Mouse (Mus musculus): Measurements from ENCODE around the gene Alpk3. TPM values are rescaled to one million over a fixed set of nuclear protein-coding genes. Genes with fewer than 3 reads are reported as not detected.

Alpk3 gene
- total and polyA plus RNA-seq, 3 experiments: 3.9 to 13.8 (median 7.7) TPM

DNA sequence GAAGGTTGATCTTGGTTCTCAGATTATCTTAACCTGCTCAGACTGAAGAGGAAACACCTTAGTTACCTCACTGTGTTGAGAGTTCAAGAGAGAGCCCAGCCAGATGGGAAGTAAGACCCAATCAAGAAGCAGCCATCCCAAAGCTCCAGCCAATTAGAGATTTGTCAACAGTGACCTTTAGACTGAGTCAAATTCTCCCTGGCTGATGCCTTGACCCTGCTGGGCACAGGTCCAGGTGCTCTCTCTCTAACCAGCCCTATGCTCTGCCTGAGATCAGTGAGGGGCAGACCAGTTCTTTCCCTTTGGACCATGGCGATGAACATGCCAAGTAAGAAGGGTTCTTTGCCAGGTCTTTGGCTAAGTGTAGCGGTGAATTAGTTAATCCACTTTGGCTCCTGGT, 54.3 kb downstream of the Alpk3 start:
- H3K9me3 ChIP-seq (replicated peaks): no peaks in the 10 kb centered on the region
- no peak for ATAC-seq (ENCODE audit: extremely low read depth, insufficient number of reproducible peaks, low FRiP score, poor library complexity, severe bottlenecking)
- H3K4me1 ChIP-seq (ENCODE audit: insufficient read depth, low read depth, low read length): peaks cover 7% of the 10 kb centered on the region; the same call in 1 of the 2 replicates
- DNase-seq (ENCODE audit: low spot score): no peak
- H3K36me3 ChIP-seq (replicated peaks): no peaks in the 10 kb centered on the region
- no peak overlapping the region for H3K4me3 ChIP-seq (ENCODE audit: low read depth, low read length)
- peaks cover 58% of the 10 kb centered on the region for H3K27me3 ChIP-seq (ENCODE audit: insufficient read depth, low read length)
- no peak for TF ChIP-seq CTCF (IDR thresholded peaks at IDR 0.05; ENCODE audit: low read depth, low read length)

DNA sequence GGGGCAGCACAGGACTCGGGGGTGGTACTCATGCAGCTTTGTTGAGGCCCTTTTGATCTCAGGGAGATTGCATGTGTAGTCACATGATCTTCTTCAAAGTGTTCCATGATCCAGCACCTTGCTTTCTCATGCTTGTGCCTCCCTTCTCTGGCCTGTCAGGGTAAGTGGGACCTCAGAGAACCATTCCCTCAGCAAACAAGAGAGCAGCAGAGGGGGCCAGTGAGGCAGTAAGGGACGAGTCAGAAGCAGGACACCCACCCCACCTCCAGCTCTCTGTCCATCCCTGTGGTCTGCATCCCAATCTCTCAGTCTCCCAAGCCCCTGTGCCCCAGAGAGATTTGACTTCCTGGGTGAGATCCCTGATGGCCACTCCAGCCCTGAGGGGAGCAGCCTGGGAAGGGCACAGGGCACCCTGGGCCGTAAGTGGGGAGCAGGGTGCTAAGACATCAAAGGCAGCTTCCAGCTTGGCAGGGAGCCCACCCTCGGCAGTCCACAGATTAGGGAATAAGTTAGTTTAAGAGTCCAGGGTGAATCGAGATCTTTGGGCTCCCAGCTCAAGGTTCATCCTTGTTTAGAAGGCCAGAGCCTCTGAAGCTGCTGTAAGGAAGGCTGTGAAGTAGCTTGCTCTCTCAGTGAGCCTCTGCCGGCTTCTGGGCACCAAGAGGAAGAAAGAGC, 55.4 kb downstream of the Alpk3 start:
- H3K27me3 ChIP-seq (ENCODE audit: insufficient read depth, low read length): peaks cover 67% of the 10 kb centered on the region
- peaks cover 7% of the 10 kb centered on the region; the same call in 1 of the 2 replicates for H3K4me1 ChIP-seq (ENCODE audit: insufficient read depth, low read depth, low read length)
- ATAC-seq (ENCODE audit: extremely low read depth, insufficient number of reproducible peaks, low FRiP score, poor library complexity, severe bottlenecking) (no peak), DNase-seq (ENCODE audit: low spot score) (no peak)
- no peaks in the 10 kb centered on the region for H3K36me3 ChIP-seq (replicated peaks)
- no peak overlapping the region for H3K4me3 ChIP-seq (ENCODE audit: low read depth, low read length)
- TF ChIP-seq GATA1 (IDR thresholded peaks at IDR 0.05; ENCODE audit: borderline replicate concordance, low read length): no peak
- TF ChIP-seq POLR2AphosphoS5 (IDR thresholded peaks at IDR 0.05; ENCODE audit: insufficient replicate concordance, low read depth, low read length): no peak
- no peak for TF ChIP-seq CTCF (IDR thresholded peaks at IDR 0.05; ENCODE audit: low read depth, low read length)
- no peak for TF ChIP-seq GATA2 (IDR thresholded peaks at IDR 0.05; ENCODE audit: borderline replicate concordance, low read depth, low read length)
- TF ChIP-seq TAL1 (conservative IDR thresholded peaks at IDR 0.05; ENCODE audit: low read depth, low read length): no peak
- H3K9me3 ChIP-seq (replicated peaks): no peaks in the 10 kb centered on the region

DNA sequence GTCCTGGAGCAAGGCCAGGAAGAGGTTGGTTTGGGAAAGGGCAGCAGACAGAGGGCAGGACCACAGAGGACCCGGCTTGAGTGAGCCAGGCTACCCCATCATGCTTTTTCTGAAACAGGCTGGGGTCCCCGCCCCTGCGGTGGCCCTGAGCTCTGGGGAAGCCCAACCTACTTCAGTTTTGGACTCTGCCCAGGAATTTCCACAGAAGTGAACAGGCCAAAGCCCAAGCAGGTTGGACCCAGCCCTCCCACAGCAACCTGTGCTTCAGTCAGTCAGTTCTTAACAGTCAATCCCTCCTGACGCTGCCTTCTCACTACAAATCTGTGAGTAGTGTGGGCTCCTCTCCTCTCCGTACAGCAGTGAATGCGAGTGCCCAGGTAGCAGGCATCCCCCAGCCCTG, 57.2 kb downstream of the Alpk3 start, which contains the start of gene Slc28a1:
TSS of gene Slc28a1 (plus strand) at position 245 of the 400 bp plus-strand sequence.
- Histone ChIP-seq H3K4me3 (ENCODE audit: low read depth, low read length) (no peak within 1 kb of the TSS), H3K36me3 (replicated peaks) (no peaks in the 10 kb centered on the region), H3K9me3 (replicated peaks) (no peaks in the 10 kb centered on the region), H3K27me3 (ENCODE audit: insufficient read depth, low read length) (peaks cover 67% of the 10 kb centered on the region), H3K4me1 (ENCODE audit: insufficient read depth, low read depth, low read length) (peaks cover 7% of the 10 kb centered on the region; the same call in 1 of the 2 replicates)
- TF ChIP-seq POLR2AphosphoS5 (IDR thresholded peaks at IDR 0.05; ENCODE audit: insufficient replicate concordance, low read depth, low read length): no peak
- no peak for TF ChIP-seq GATA1 (IDR thresholded peaks at IDR 0.05; ENCODE audit: borderline replicate concordance, low read length)
- ATAC-seq (ENCODE audit: extremely low read depth, insufficient number of reproducible peaks, low FRiP score, poor library complexity, severe bottlenecking) (no peak), DNase-seq (ENCODE audit: low spot score) (no peak)

DNA sequence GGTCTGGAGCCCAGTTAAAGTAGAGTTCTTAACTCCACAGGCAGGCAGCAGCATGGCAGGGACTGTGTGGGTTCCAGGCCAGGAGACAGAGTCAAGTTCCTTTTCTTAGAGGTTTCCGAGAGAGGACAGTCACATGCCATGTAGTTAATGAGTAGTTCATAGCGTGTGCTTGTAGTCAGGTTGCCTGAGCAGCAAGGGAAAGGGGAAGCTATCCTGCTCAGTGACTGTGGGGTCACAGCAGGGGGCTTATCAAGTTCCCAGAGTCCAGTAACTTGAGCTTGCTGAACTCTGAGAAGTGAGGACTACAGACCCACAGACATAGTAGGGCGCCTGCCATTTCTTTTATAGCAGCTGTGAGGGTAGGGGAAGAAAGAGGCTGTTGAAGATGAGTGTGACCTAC, 63.7 kb downstream of the Alpk3 start:
- Histone ChIP-seq H3K36me3 (replicated peaks) (no peaks in the 10 kb centered on the region), H3K4me3 (ENCODE audit: low read depth, low read length) (no peak overlapping the region), H3K4me1 (ENCODE audit: insufficient read depth, low read depth, low read length) (peaks cover 28% of the 10 kb centered on the region), H3K27me3 (ENCODE audit: insufficient read depth, low read length) (peaks cover 57% of the 10 kb centered on the region), H3K9me3 (replicated peaks) (no peaks in the 10 kb centered on the region)
- ATAC-seq (ENCODE audit: extremely low read depth, insufficient number of reproducible peaks, low FRiP score, poor library complexity, severe bottlenecking) (no peak), DNase-seq (ENCODE audit: low spot score) (no peak)
- TF ChIP-seq GATA1 (IDR thresholded peaks at IDR 0.05; ENCODE audit: borderline replicate concordance, low read length) (no peak), POLR2AphosphoS5 (IDR thresholded peaks at IDR 0.05; ENCODE audit: insufficient replicate concordance, low read depth, low read length) (no peak), CTCF (IDR thresholded peaks at IDR 0.05; ENCODE audit: low read depth, low read length) (no peak), TAL1 (conservative IDR thresholded peaks at IDR 0.05; ENCODE audit: low read depth, low read length) (no peak), GATA2 (IDR thresholded peaks at IDR 0.05; ENCODE audit: borderline replicate concordance, low read depth, low read length) (no peak)

DNA sequence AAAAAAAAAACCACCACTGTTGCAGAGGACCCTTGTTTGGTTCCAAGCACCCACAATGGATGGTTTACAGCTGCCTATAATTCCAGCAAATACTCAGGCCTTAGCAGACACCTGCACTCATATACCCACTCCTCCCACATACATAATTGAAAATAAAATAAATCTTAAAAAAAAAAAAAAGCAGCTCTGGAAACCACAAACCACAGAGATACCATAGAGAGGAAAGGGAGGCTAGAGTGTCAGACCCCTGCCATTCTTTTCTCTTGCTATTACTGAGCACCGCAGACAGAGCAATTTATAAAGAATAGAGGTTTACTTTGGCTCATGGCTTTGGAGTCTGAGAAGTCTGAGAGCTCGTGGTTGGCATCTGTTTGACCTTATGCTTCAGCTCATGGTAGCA, 65.4 kb downstream of the Alpk3 start:
- peaks cover 28% of the 10 kb centered on the region for H3K4me1 ChIP-seq (ENCODE audit: insufficient read depth, low read depth, low read length)
- DNase-seq (ENCODE audit: low spot score) (no peak), ATAC-seq (ENCODE audit: extremely low read depth, insufficient number of reproducible peaks, low FRiP score, poor library complexity, severe bottlenecking) (no peak)
- peaks cover 53% of the 10 kb centered on the region for H3K27me3 ChIP-seq (ENCODE audit: insufficient read depth, low read length)
- no peak for TF ChIP-seq CTCF (IDR thresholded peaks at IDR 0.05; ENCODE audit: low read depth, low read length)
- TF ChIP-seq POLR2AphosphoS5 (IDR thresholded peaks at IDR 0.05; ENCODE audit: insufficient replicate concordance, low read depth, low read length): no peak
- no peak for TF ChIP-seq GATA1 (IDR thresholded peaks at IDR 0.05; ENCODE audit: borderline replicate concordance, low read length)
- TF ChIP-seq TAL1 (conservative IDR thresholded peaks at IDR 0.05; ENCODE audit: low read depth, low read length): no peak
- TF ChIP-seq GATA2 (IDR thresholded peaks at IDR 0.05; ENCODE audit: borderline replicate concordance, low read depth, low read length): no peak
- no peak overlapping the region for H3K4me3 ChIP-seq (ENCODE audit: low read depth, low read length)
- H3K9me3 ChIP-seq (replicated peaks): no peaks in the 10 kb centered on the region
- H3K36me3 ChIP-seq (replicated peaks): no peaks in the 10 kb centered on the region

DNA sequence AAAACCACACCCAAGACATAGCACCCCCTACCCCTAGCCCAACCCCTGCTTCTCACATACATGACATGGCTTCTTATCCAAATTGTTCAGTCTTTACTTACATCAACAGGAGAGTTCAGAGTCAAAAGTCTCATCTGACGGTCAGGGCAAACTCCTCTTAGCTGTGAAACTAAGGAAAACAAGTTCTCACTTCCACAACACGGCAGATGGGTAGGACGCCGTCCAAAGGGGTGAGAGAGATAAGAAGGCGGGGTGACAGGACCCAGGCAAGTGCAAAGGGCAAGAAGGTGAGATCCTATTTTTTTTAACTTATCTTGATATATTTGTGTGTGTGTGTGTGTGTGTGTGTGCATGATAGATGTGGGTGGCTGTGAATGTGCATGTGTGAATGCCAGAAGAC, 66.2 kb downstream of the Alpk3 start:
- no peaks in the 10 kb centered on the region for H3K9me3 ChIP-seq (replicated peaks)
- DNase-seq (ENCODE audit: low spot score) (no peak), ATAC-seq (ENCODE audit: extremely low read depth, insufficient number of reproducible peaks, low FRiP score, poor library complexity, severe bottlenecking) (no peak)
- peaks cover 58% of the 10 kb centered on the region for H3K27me3 ChIP-seq (ENCODE audit: insufficient read depth, low read length)
- no peaks in the 10 kb centered on the region for H3K36me3 ChIP-seq (replicated peaks)
- no peak for TF ChIP-seq POLR2AphosphoS5 (IDR thresholded peaks at IDR 0.05; ENCODE audit: insufficient replicate concordance, low read depth, low read length)
- peaks cover 28% of the 10 kb centered on the region for H3K4me1 ChIP-seq (ENCODE audit: insufficient read depth, low read depth, low read length)
- H3K4me3 ChIP-seq (ENCODE audit: low read depth, low read length): no peak overlapping the region

DNA sequence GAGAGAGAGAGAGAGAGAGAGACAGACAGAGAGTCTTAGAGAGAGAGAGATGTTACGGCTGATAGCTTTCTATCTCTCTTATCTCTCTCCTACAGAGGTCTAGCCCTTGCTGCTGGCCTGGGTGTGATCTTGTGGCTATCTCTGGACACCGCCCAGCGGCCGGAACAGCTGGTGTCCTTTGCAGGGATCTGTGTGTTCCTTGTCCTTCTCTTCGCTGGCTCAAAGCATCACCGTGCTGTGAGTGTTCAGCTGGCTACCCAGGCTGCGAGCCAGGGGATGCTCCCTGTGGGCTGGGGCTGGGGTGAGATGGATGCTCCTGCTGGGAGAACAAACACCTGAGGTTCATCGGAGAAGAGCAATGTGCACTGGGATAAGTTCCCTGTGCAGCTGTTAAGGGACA, 67.4 kb downstream of the Alpk3 start:
- Histone ChIP-seq H3K4me3 (ENCODE audit: low read depth, low read length) (no peak overlapping the region), H3K27me3 (ENCODE audit: insufficient read depth, low read length) (peaks cover 64% of the 10 kb centered on the region), H3K9me3 (replicated peaks) (no peaks in the 10 kb centered on the region), H3K4me1 (ENCODE audit: insufficient read depth, low read depth, low read length) (peaks cover 28% of the 10 kb centered on the region), H3K36me3 (replicated peaks) (no peaks in the 10 kb centered on the region)
- DNase-seq (ENCODE audit: low spot score) (no peak), ATAC-seq (ENCODE audit: extremely low read depth, insufficient number of reproducible peaks, low FRiP score, poor library complexity, severe bottlenecking) (peak; percentile 45; the same call in 1 of the 2 replicates)
- TF ChIP-seq CTCF (IDR thresholded peaks at IDR 0.05; ENCODE audit: low read depth, low read length) (no peak), TAL1 (conservative IDR thresholded peaks at IDR 0.05; ENCODE audit: low read depth, low read length) (no peak), GATA1 (IDR thresholded peaks at IDR 0.05; ENCODE audit: borderline replicate concordance, low read length) (no peak), POLR2AphosphoS5 (IDR thresholded peaks at IDR 0.05; ENCODE audit: insufficient replicate concordance, low read depth, low read length) (no peak), GATA2 (IDR thresholded peaks at IDR 0.05; ENCODE audit: borderline replicate concordance, low read depth, low read length) (no peak)
